In genomic region chr19:4066280-4066679, GRCm38 (mm10) we compare ENCODE assay signal across 27 mouse cellular contexts. TPM values are rescaled to one million over a fixed set of nuclear protein-coding genes. Genes with fewer than 3 reads are reported as not detected.
A peak's percentile ranks its signal among the peaks of the same experiment; 100 is the strongest.
DNase-seq lines count a peak whose midpoint lies in the region; ATAC-seq and TF ChIP-seq lines count a peak whose summit lies in the region.
"Had no signal": no experiment of that assay in that cellular context is flagged by ENCODE, and none has a peak within 500 bp of the region (broad histone marks: within the 10 kb centered on the region; RNA-seq: fewer than 3 reads in every experiment).

No protein-coding gene starts in this region.

- H3K36me3 ChIP-seq in lung, postnatal 0 days (ENCODE audit: insufficient read depth, low read length): no peaks in the 10 kb centered on the region
- H3K36me3 ChIP-seq: embryonic facial prominence, embryonic 10.5 days; hindbrain, embryonic 10.5 days; limb, embryonic 12.5 days had no signal

- no peak for TF ChIP-seq POLR2A in cerebellum, adult 2 months (IDR thresholded peaks at IDR 0.05; ENCODE audit: borderline replicate concordance, insufficient read depth, low read length)

- no peak overlapping the region for H3K4me2 ChIP-seq in lung, postnatal 0 days (replicated peaks; ENCODE audit: low read depth, low read length)
- H3K4me2 ChIP-seq: forebrain, embryonic 13.5 days; limb, embryonic 12.5 days had no signal

- TF ChIP-seq CTCF in cerebellum, adult 2 months (IDR thresholded peaks at IDR 0.05; ENCODE audit: borderline replicate concordance, insufficient read depth, low read depth, low read length): no peak
- no peak for TF ChIP-seq CTCF in lung, postnatal 0 days (IDR thresholded peaks at IDR 0.05)

- no peaks in the 10 kb centered on the region for H3K27me3 ChIP-seq in cerebellum, adult 2 months (ENCODE audit: control insufficient read depth, insufficient read depth, low read length)
- no peaks in the 10 kb centered on the region for H3K27me3 ChIP-seq in lung, postnatal 0 days (replicated peaks; ENCODE audit: insufficient read depth, low read length)
- H3K27me3 ChIP-seq: forebrain, embryonic 13.5 days; limb, embryonic 12.5 days had no signal

- H3K4me3 ChIP-seq in cerebellum, adult 2 months (replicated peaks; ENCODE audit: insufficient read depth, low read depth, low read length): no peak overlapping the region
- H3K4me3 ChIP-seq in lung, postnatal 0 days (ENCODE audit: low read depth, low read length): no peak overlapping the region
- H3K4me3 ChIP-seq: embryonic facial prominence, embryonic 10.5 days; forebrain, embryonic 13.5 days; hindbrain, embryonic 10.5 days; limb, embryonic 12.5 days had no signal

- no peak overlapping the region for H3K27ac ChIP-seq in cerebellum, adult 2 months (ENCODE audit: insufficient read depth, low read length)
- no peak overlapping the region for H3K27ac ChIP-seq in lung, postnatal 0 days (ENCODE audit: low read length)
- H3K27ac ChIP-seq: embryonic facial prominence, embryonic 10.5 days; forebrain, embryonic 13.5 days; hindbrain, embryonic 10.5 days; hindbrain, postnatal 0 days; limb, embryonic 12.5 days had no signal

- DNase-seq in cerebellum, adult 11-12 months: peak; percentile 2
- no peak for DNase-seq in cerebellum, adult 2 months
- peak; percentile 58 for DNase-seq in lung, postnatal 0 days (ENCODE audit: low spot score)
- no peak for DNase-seq in lung, postnatal 25 days (ENCODE audit: low spot score)
- DNase-seq in T-cell, adult 2 months (ENCODE audit: low spot score): peak; percentile 57
- peak; percentile 78 for DNase-seq in naive thymus-derived CD4-positive, alpha-beta T cell, adult 2 months (ENCODE audit: low read depth)
- no peak for DNase-seq in heart, adult 9 months (ENCODE audit: low spot score in 2 of 2)
- DNase-seq: adrenal gland, postnatal 10 days; cerebellum, adult 18-20 months; gastrocnemius, postnatal 14 days; kidney, adult 18-20 months; lung, adult 18-20 months; lung, postnatal 36 days; retina, postnatal 1 day had no signal

- TF ChIP-seq EP300 in lung, postnatal 0 days (IDR thresholded peaks at IDR 0.05): no peak

- peaks cover 6% of the 10 kb centered on the region for H3K4me1 ChIP-seq in cerebellum, adult 2 months (ENCODE audit: control insufficient read depth, insufficient read depth, low read length)
- no peaks in the 10 kb centered on the region for H3K4me1 ChIP-seq in lung, postnatal 0 days (ENCODE audit: insufficient read depth, low read depth, low read length)
- H3K4me1 ChIP-seq: forebrain, embryonic 13.5 days; limb, embryonic 12.5 days had no signal

- 77% methylated on average over 6 of the region's 6 CpGs for whole genome bisulfite sequencing in cerebellum, adult 2 months
- 55% methylated on average over 6 of the region's 6 CpGs for WGBS in lung, postnatal 0 days

- no peak overlapping the region for H3K9ac ChIP-seq in lung, postnatal 0 days (replicated peaks; ENCODE audit: low read depth)
- H3K9ac ChIP-seq: forebrain, embryonic 13.5 days; limb, embryonic 12.5 days had no signal

- no peaks in the 10 kb centered on the region for H3K9me3 ChIP-seq in lung, postnatal 0 days (ENCODE audit: low read length)
- H3K9me3 ChIP-seq: embryonic facial prominence, embryonic 10.5 days; forebrain, embryonic 13.5 days; hindbrain, embryonic 10.5 days; limb, embryonic 12.5 days had no signal

- ATAC-seq in lung, postnatal 0 days: peak; percentile 54
- ATAC-seq in granulocyte monocyte progenitor cell, adult 5-6 weeks (replicated peaks; ENCODE audit: poor library complexity, severe bottlenecking): no peak
- ATAC-seq: forebrain, embryonic 13.5 days; hindbrain, postnatal 0 days had no signal

RNA-seq across cellular contexts. Expression of gene Gstp3, which starts 6.9 kb away (rescaled TPM):
- not detected in 2 replicates for polyA plus RNA-seq in cerebellum, adult 2 months (2012; rRNA removed)
- polyA plus RNA-seq in lung, postnatal 0 days (2015; fragmentation: Nextera tagmentation; extraction: Ambion mirVana): 6.5 and 6.9 TPM in 2 replicates
- total RNA-seq in granulocyte monocyte progenitor cell, adult 5-6 weeks (2014; fragmentation: Nextera tagmentation): not detected in 2 replicates
- total RNA-seq in granulocyte monocyte progenitor cell, adult 5-6 weeks (2017): 0.65 TPM in 1 of 2 replicates, not detected in the other
- total RNA-seq: gastrocnemius, postnatal 14 days; heart, adult 8-10 months; hindbrain, postnatal 0 days; left cerebral cortex, adult 8-10 months had no signal
- polyA plus RNA-seq: embryonic facial prominence, embryonic 10.5 days; forebrain, embryonic 13.5 days; frontal cortex, adult 2 months; heart, postnatal 0 days; hindbrain, embryonic 10.5 days; hindbrain, postnatal 0 days; limb, embryonic 12.5 days; neural tube, embryonic 11.5 days; testis, adult 2 months had no signal

RNA-seq across cellular contexts. Expression of gene Cabp2, which starts 15.1 kb away (rescaled TPM):
- 5.5 and 8.0 TPM in 2 replicates for polyA plus RNA-seq in cerebellum, adult 2 months (2012; rRNA removed)
- not detected in 2 replicates for polyA plus RNA-seq in lung, postnatal 0 days (2015; fragmentation: Nextera tagmentation; extraction: Ambion mirVana)
- total RNA-seq in granulocyte monocyte progenitor cell, adult 5-6 weeks (2014; fragmentation: Nextera tagmentation): not detected in 2 replicates
- total RNA-seq in granulocyte monocyte progenitor cell, adult 5-6 weeks (2017): not detected in 2 replicates
- total RNA-seq: gastrocnemius, postnatal 14 days; heart, adult 8-10 months; hindbrain, postnatal 0 days; left cerebral cortex, adult 8-10 months; megakaryocyte-erythroid progenitor cell, adult 5-6 weeks had no signal
- polyA plus RNA-seq: embryonic facial prominence, embryonic 10.5 days; forebrain, embryonic 13.5 days; frontal cortex, adult 2 months; heart, postnatal 0 days; hindbrain, embryonic 10.5 days; hindbrain, postnatal 0 days; limb, embryonic 12.5 days; neural tube, embryonic 11.5 days; testis, adult 2 months had no signal

RNA-seq across cellular contexts. Expression of gene Gstp2, which starts 20.5 kb away (rescaled TPM):
- 8.0 and 10.0 TPM in 2 replicates for polyA plus RNA-seq in cerebellum, adult 2 months (2012; rRNA removed)
- 6.3 and 7.3 TPM in 2 replicates for polyA plus RNA-seq in lung, postnatal 0 days (2015; fragmentation: Nextera tagmentation; extraction: Ambion mirVana)
- not detected in 2 replicates for total RNA-seq in granulocyte monocyte progenitor cell, adult 5-6 weeks (2014; fragmentation: Nextera tagmentation)
- 4.3 TPM in 1 of 2 replicates, not detected in the other for total RNA-seq in granulocyte monocyte progenitor cell, adult 5-6 weeks (2017)
- total RNA-seq: megakaryocyte-erythroid progenitor cell, adult 5-6 weeks had no signal

RNA-seq across cellular contexts. Expression of gene Gstp1, which starts 28.5 kb away (rescaled TPM):
- polyA plus RNA-seq in cerebellum, adult 2 months (2012; rRNA removed): 517 and 561 TPM in 2 replicates
- polyA plus RNA-seq in lung, postnatal 0 days (2015; fragmentation: Nextera tagmentation; extraction: Ambion mirVana): 273 and 288 TPM in 2 replicates
- total RNA-seq in granulocyte monocyte progenitor cell, adult 5-6 weeks (2014; fragmentation: Nextera tagmentation): 235 and 335 TPM in 2 replicates
- total RNA-seq in granulocyte monocyte progenitor cell, adult 5-6 weeks (2017): 84.1 and 120 TPM in 2 replicates

RNA-seq across cellular contexts. Expression of gene Cdk2ap2, which starts 30.7 kb away (rescaled TPM):
- polyA plus RNA-seq in cerebellum, adult 2 months (2012; rRNA removed): 88.7 and 97.0 TPM in 2 replicates
- 154 and 164 TPM in 2 replicates for polyA plus RNA-seq in lung, postnatal 0 days (2015; fragmentation: Nextera tagmentation; extraction: Ambion mirVana)
- 119 and 155 TPM in 2 replicates for total RNA-seq in granulocyte monocyte progenitor cell, adult 5-6 weeks (2014; fragmentation: Nextera tagmentation)
- 33.7 and 36.5 TPM in 2 replicates for total RNA-seq in granulocyte monocyte progenitor cell, adult 5-6 weeks (2017)

Comparison
In these comparisons a context has a peak if more than half of its experiments do, and no peak if none do; other contexts are left out.
1. DNase-seq: peak in cerebellum, adult 11-12 months (single experiment), lung, postnatal 0 days (single experiment), T-cell, adult 2 months (single experiment) and naive thymus-derived CD4-positive, alpha-beta T cell, adult 2 months (single experiment); none in cerebellum, adult 2 months (0 of 2), lung, postnatal 25 days (single experiment) and heart, adult 9 months (0 of 2).